Comparison of ENCODE assay signal across 8 mouse cellular contexts in genomic region chr13:51833611-51834010, GRCm38 (mm10). TPM values are rescaled to one million over a fixed set of nuclear protein-coding genes. Genes with fewer than 3 reads are reported as not detected.
DNase-seq lines count a peak whose midpoint lies in the region; ATAC-seq and TF ChIP-seq lines count a peak whose summit lies in the region.

No protein-coding gene starts in this region.

- H3K27me3 ChIP-seq in lung, embryonic 15.5 days = peaks cover 3% of the 10 kb centered on the region; the same call in 1 of the 2 replicates
- no peaks in the 10 kb centered on the region for H3K27me3 ChIP-seq in hindbrain, postnatal 0 days (ENCODE audit: insufficient read depth, low read length)

- 0 out of 2 replicates have a peak, but pooled peaks cover 4% of the 10 kb centered on the region for H3K4me1 ChIP-seq in lung, embryonic 15.5 days
- no peaks in the 10 kb centered on the region for H3K4me1 ChIP-seq in hindbrain, postnatal 0 days (ENCODE audit: insufficient read depth, low read length)

- H3K36me3 ChIP-seq in lung, embryonic 15.5 days = no peaks in the 10 kb centered on the region
- no peaks in the 10 kb centered on the region for H3K36me3 ChIP-seq in hindbrain, postnatal 0 days (ENCODE audit: insufficient read depth, low read length)

- H3K9ac ChIP-seq in lung, embryonic 15.5 days = no peak overlapping the region
- no peak overlapping the region for H3K9ac ChIP-seq in hindbrain, postnatal 0 days (replicated peaks; ENCODE audit: low read length)

- no peak overlapping the region for H3K4me3 ChIP-seq in lung, embryonic 15.5 days
- no peak overlapping the region for H3K4me3 ChIP-seq in hindbrain, postnatal 0 days (ENCODE audit: low read length)

- no peaks in the 10 kb centered on the region for H3K9me3 ChIP-seq in lung, embryonic 15.5 days
- H3K9me3 ChIP-seq in hindbrain, postnatal 0 days (ENCODE audit: low read length) = no peaks in the 10 kb centered on the region

- TF ChIP-seq CTCF in hindbrain, postnatal 0 days (IDR thresholded peaks at IDR 0.05; ENCODE audit: low read depth) = no peak

- no peak overlapping the region for H3K4me2 ChIP-seq in lung, embryonic 15.5 days
- H3K4me2 ChIP-seq in hindbrain, postnatal 0 days (ENCODE audit: low read depth, low read length) = no peak overlapping the region

- H3K27ac ChIP-seq in lung, embryonic 15.5 days = no peak overlapping the region
- no peak overlapping the region for H3K27ac ChIP-seq in hindbrain, postnatal 0 days

- ATAC-seq in lung, embryonic 15.5 days (ENCODE audit: borderline replicate concordance, extremely low read depth, low FRiP score, low TSS enrichment) = 0 out of 2 replicates have a peak, but pooled peaks have one; percentile 23
- peak; percentile 52; the same call in 1 of the 2 replicates for ATAC-seq in hindbrain, postnatal 0 days

- 50% methylated on average over 2 of the region's 2 CpGs for whole genome bisulfite sequencing in lung, embryonic 15.5 days
- 25% methylated on average over 2 of the region's 2 CpGs for WGBS in hindbrain, postnatal 0 days

- no peak for DNase-seq in lung, postnatal 36 days
- DNase-seq in cerebellum, adult 11 months = peak; percentile 89
- DNase-seq in hindbrain, postnatal 0 days (ENCODE audit: low spot score) = peak; percentile 35
- peak; percentile 45 for DNase-seq in retina, embryonic 14.5 days (ENCODE audit: low spot score)
- no peak for DNase-seq in urinary bladder, adult 2 months (ENCODE audit: low spot score)
- DNase-seq in urinary bladder, postnatal 14 days (ENCODE audit: low spot score) = no peak
- no peak for DNase-seq in layer of hippocampus, postnatal 14 days (ENCODE audit: low spot score in 2 of 2)

RNA-seq across cellular contexts. Expression of gene Gadd45g, which starts 12.9 kb away (rescaled TPM):
- polyA plus RNA-seq in lung, embryonic 15.5 days (2015; fragmentation: Nextera tagmentation; extraction: Ambion mirVana) = 50.3 and 50.9 TPM in 2 replicates
- total RNA-seq in hindbrain, postnatal 0 days (2014; rRNA removed) = 18.3 and 19.0 TPM in 2 replicates
- polyA plus RNA-seq in hindbrain, postnatal 0 days (2015; fragmentation: Nextera tagmentation; extraction: Ambion mirVana) = 38.6 and 43.3 TPM in 2 replicates
- 68.6 and 122 TPM in 2 replicates for polyA plus RNA-seq in urinary bladder, adult 2 months (2012; rRNA removed)
- total RNA-seq in layer of hippocampus, postnatal 14 days (2021) = 10 to 100 TPM; 24.0 to 27.8 TPM

RNA-seq across cellular contexts. Expression of gene Sema4d, which starts 40.1 kb away (rescaled TPM):
- 9.7 and 10.0 TPM in 2 replicates for polyA plus RNA-seq in lung, embryonic 15.5 days (2015; fragmentation: Nextera tagmentation; extraction: Ambion mirVana)
- total RNA-seq in hindbrain, postnatal 0 days (2014; rRNA removed) = 19.7 and 33.1 TPM in 2 replicates
- polyA plus RNA-seq in hindbrain, postnatal 0 days (2015; fragmentation: Nextera tagmentation; extraction: Ambion mirVana) = 13.7 and 15.0 TPM in 2 replicates
- polyA plus RNA-seq in urinary bladder, adult 2 months (2012; rRNA removed) = 6.1 and 8.1 TPM in 2 replicates
- total RNA-seq in layer of hippocampus, postnatal 14 days (2021) = 100 to 1,000 TPM; 154 to 165 TPM

Comparison
In these comparisons a context has a peak if more than half of its experiments do, and no peak if none do; other contexts are left out.
1. DNase-seq: peak in cerebellum, adult 11 months (single experiment), hindbrain, postnatal 0 days (single experiment) and retina, embryonic 14.5 days (single experiment); none in lung, postnatal 36 days (single experiment), urinary bladder, adult 2 months (single experiment), urinary bladder, postnatal 14 days (single experiment) and layer of hippocampus, postnatal 14 days (0 of 2).